Mouse (Mus musculus) lung, embryonic 16.5 days (tissue): ENCODE data around the gene Iqsec1. TPM values are rescaled to one million over a fixed set of nuclear protein-coding genes. Genes with fewer than 3 reads are reported as not detected.

Experiments
- ATAC-seq: fragments of 200-750 bp; cut with Nextera tagmentation; 2 replicates; pipeline ENCODE4 v1.8.0; 2017; ENCODE audit warnings: low read depth, mild to moderate bottlenecking, moderate library complexity
- H3K27ac ChIP-seq: fragments of 300-500 bp; sonication (generic); 2 replicates; pipeline ENCODE4 v1.5.1; 2014; ENCODE audit warnings: mild to moderate bottlenecking, control low read depth, low read length
- H3K27me3 ChIP-seq: fragments of 300-500 bp; sonication (generic); 2 replicates; pipeline ENCODE4 v1.6.1; 2014; ENCODE audit warnings: low read depth, low read length, mixed read lengths; ENCODE audit not compliant: control insufficient read depth, insufficient read depth
- H3K36me3 ChIP-seq: fragments of 300-500 bp; sonication (generic); 2 replicates; pipeline ENCODE4 v1.6.1; 2014; ENCODE audit warnings: low read length; ENCODE audit not compliant: control insufficient read depth, insufficient read depth
- H3K4me1 ChIP-seq: fragments of 300-500 bp; sonication (generic); replicated peaks from 2 replicates; pipeline ENCODE4 v1.6.1; 2014; ENCODE audit warnings: low read length, mixed read lengths; ENCODE audit not compliant: control insufficient read depth, insufficient read depth
- H3K4me2 ChIP-seq: fragments of 300-500 bp; sonication (generic); 2 replicates; pipeline ENCODE4 v1.6.1; 2014; ENCODE audit warnings: low read depth, low read length, control low read depth
- H3K4me3 ChIP-seq: fragments of 300-500 bp; sonication (generic); 2 replicates; pipeline ENCODE4 v1.5.1; 2014; ENCODE audit warnings: mild to moderate bottlenecking, low read length, control low read depth
- H3K9ac ChIP-seq: fragments of 300-500 bp; sonication (generic); 2 replicates; pipeline ENCODE4 v1.6.1; 2014; ENCODE audit warnings: low read length, control low read depth
- H3K9me3 ChIP-seq: fragments of 300-500 bp; sonication (generic); 2 replicates; pipeline ENCODE4 v1.6.1; 2016; ENCODE audit warnings: low read length; ENCODE audit not compliant: control insufficient read depth
- WGBS: fragments of 180-500 bp; shearing (Covaris S2); extraction: QIAGEN DNeasy Blood & Tissue Kit; methylation state at CpG from one replicate; pipeline ENCODE4 v1.1.7; 2014; 5-methylcytosine and 5-hydroxymethylcytosine counted together
- polyA plus RNA-seq: library from polyadenylated mRNA; unstranded; fragments of >200 nt; fragmentation: Nextera tagmentation; extraction: Ambion mirVana; gene quantifications from 2 replicates; pipeline ENCODE4 v1.2.1, GENCODE M21; 2015

The Iqsec1 gene
- polyA plus RNA-seq, 1 experiment from 2014 or later = 11.7 TPM

GRCm38 (mm10) chr6:90731327-90731726 is 257.2 kb downstream of the Iqsec1 start:
- H3K9me3 ChIP-seq = no peaks in the 10 kb centered on the region
- H3K36me3 ChIP-seq = no peaks in the 10 kb centered on the region
- no peak overlapping the region for H3K4me2 ChIP-seq
- H3K9ac ChIP-seq = no peak overlapping the region
- no peak overlapping the region for H3K4me3 ChIP-seq
- H3K27me3 ChIP-seq = no peaks in the 10 kb centered on the region; the same call in 1 of the 2 replicates
- peaks cover 31% of the 10 kb centered on the region for H3K4me1 ChIP-seq
- no peak for ATAC-seq
- H3K27ac ChIP-seq = no peak overlapping the region
- 28% methylated on average over 4 of the region's 4 CpGs for WGBS

- Histone ChIP-seq H3K4me2 (no peak overlapping the region), H3K27ac (no peak overlapping the region), H3K27me3 (no peaks in the 10 kb centered on the region; the same call in 1 of the 2 replicates), H3K9ac (no peak overlapping the region; the same call in 1 of the 2 replicates), H3K9me3 (no peaks in the 10 kb centered on the region), H3K4me3 (no peak overlapping the region), H3K36me3 (no peaks in the 10 kb centered on the region), H3K4me1 (peaks cover 35% of the 10 kb centered on the region)
- no peak for ATAC-seq
- 58% methylated on average over 5 of the region's 5 CpGs for WGBS
Observed at GRCm38 (mm10) chr6:90729829-90730228, 258.7 kb downstream of the Iqsec1 start.

GRCm38 (mm10) chr6:90728491-90728931 is 260.0 kb downstream of the Iqsec1 start:
- Histone ChIP-seq H3K9me3 (no peaks in the 10 kb centered on the region), H3K4me1 (peaks cover 31% of the 10 kb centered on the region), H3K9ac (no peak overlapping the region), H3K36me3 (no peaks in the 10 kb centered on the region), H3K4me2 (no peak overlapping the region), H3K4me3 (no peak overlapping the region), H3K27ac (peak overlapping the region; percentile 40), H3K27me3 (no peaks in the 10 kb centered on the region)
- ATAC-seq = peak; percentile 88
- 0% methylated on average over 1 of the region's 1 CpGs for WGBS

GRCm38 (mm10) chr6:90727826-90728225 is 260.7 kb downstream of the Iqsec1 start:
- Histone ChIP-seq H3K4me3 (no peak overlapping the region), H3K4me1 (peaks cover 31% of the 10 kb centered on the region)

GRCm38 (mm10) chr6:90726711-90727122 is 261.8 kb downstream of the Iqsec1 start:
- ATAC-seq = peak; percentile 79
- Histone ChIP-seq H3K4me3 (no peak overlapping the region), H3K9ac (no peak overlapping the region), H3K27me3 (no peaks in the 10 kb centered on the region), H3K36me3 (no peaks in the 10 kb centered on the region), H3K4me1 (peaks cover 31% of the 10 kb centered on the region), H3K9me3 (no peaks in the 10 kb centered on the region), H3K27ac (peak overlapping the region; percentile 18), H3K4me2 (no peak overlapping the region)
- 19% methylated on average over 2 of the region's 2 CpGs for WGBS

More at GRCm38 (mm10) chr6:90727826-90728225, 260.7 kb downstream of the Iqsec1 start:
- 60% methylated on average over 3 of the region's 3 CpGs for WGBS
- ATAC-seq = peak; percentile 21; the same call in 1 of the 2 replicates
- H3K27me3 ChIP-seq = no peaks in the 10 kb centered on the region
- no peak overlapping the region for H3K9ac ChIP-seq
- no peaks in the 10 kb centered on the region for H3K36me3 ChIP-seq
- no peaks in the 10 kb centered on the region for H3K9me3 ChIP-seq
- peak overlapping the region; percentile 34 for H3K27ac ChIP-seq
- no peak overlapping the region for H3K4me2 ChIP-seq

GRCm38 (mm10) chr6:90725526-90725925 is 263.0 kb downstream of the Iqsec1 start:
- Histone ChIP-seq H3K9me3 (no peaks in the 10 kb centered on the region), H3K36me3 (no peaks in the 10 kb centered on the region), H3K9ac (no peak overlapping the region), H3K4me2 (no peak overlapping the region), H3K4me3 (no peak overlapping the region), H3K27me3 (no peaks in the 10 kb centered on the region), H3K4me1 (peaks cover 42% of the 10 kb centered on the region), H3K27ac (no peak overlapping the region)
- no peak for ATAC-seq
- 74% methylated on average over 1 of the region's 1 CpGs for WGBS

GRCm38 (mm10) chr6:90722993-90723392 is 265.5 kb downstream of the Iqsec1 start:
- no peak overlapping the region for H3K9ac ChIP-seq
- no peak overlapping the region for H3K4me3 ChIP-seq
- no peaks in the 10 kb centered on the region for H3K9me3 ChIP-seq
- WGBS = 73% methylated on average over 3 of the region's 3 CpGs
- no peak overlapping the region for H3K4me2 ChIP-seq
- no peaks in the 10 kb centered on the region for H3K27me3 ChIP-seq
- no peak overlapping the region for H3K27ac ChIP-seq
- no peaks in the 10 kb centered on the region for H3K36me3 ChIP-seq
- H3K4me1 ChIP-seq = peaks cover 47% of the 10 kb centered on the region
- ATAC-seq = no peak

- Histone ChIP-seq H3K9ac (no peak overlapping the region), H3K4me1 (peaks cover 52% of the 10 kb centered on the region), H3K27ac (no peak overlapping the region; the same call in 1 of the 2 replicates), H3K36me3 (no peaks in the 10 kb centered on the region), H3K4me2 (no peak overlapping the region), H3K27me3 (no peaks in the 10 kb centered on the region), H3K9me3 (no peaks in the 10 kb centered on the region), H3K4me3 (no peak overlapping the region)
- 53% methylated on average over 5 of the region's 5 CpGs for WGBS
- peak; percentile 20; the same call in 1 of the 2 replicates for ATAC-seq
Observed at GRCm38 (mm10) chr6:90720996-90721746, 267.3 kb downstream of the Iqsec1 start.

- no peaks in the 10 kb centered on the region for H3K27me3 ChIP-seq
- WGBS = 43% methylated on average over 3 of the region's 3 CpGs
- H3K4me2 ChIP-seq = no peak overlapping the region
- H3K4me3 ChIP-seq = no peak overlapping the region
- H3K4me1 ChIP-seq = peaks cover 50% of the 10 kb centered on the region
- H3K9me3 ChIP-seq = no peaks in the 10 kb centered on the region
- no peak overlapping the region for H3K9ac ChIP-seq
- H3K36me3 ChIP-seq = no peaks in the 10 kb centered on the region
- H3K27ac ChIP-seq = no peak overlapping the region
- no peak for ATAC-seq
Observed at GRCm38 (mm10) chr6:90720201-90720600, 268.3 kb downstream of the Iqsec1 start.
